13 mouse cellular contexts compared by ENCODE assay signal in the genomic region with DNA sequence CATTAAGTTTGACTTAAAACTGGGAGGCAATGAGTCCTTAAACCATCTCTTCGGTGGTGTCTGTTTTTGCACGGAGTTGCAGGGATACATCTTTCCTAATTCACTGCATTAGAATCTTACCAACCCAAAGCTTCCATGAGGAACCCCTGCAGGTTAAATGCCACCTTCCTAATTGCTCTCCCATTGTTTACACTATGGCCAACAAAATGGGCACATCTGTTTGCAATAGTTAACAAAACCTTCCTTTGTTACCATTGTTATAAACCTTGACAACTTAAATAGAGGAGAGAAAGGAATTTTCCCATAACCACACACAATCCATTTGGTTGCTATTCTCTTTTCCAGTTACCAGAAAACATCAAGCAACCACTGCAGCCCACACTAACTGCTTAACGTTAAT. TPM values are rescaled to one million over a fixed set of nuclear protein-coding genes. Genes with fewer than 3 reads are reported as not detected.
"Had no signal": no experiment of that assay in that cellular context is flagged by ENCODE, and none has a peak within 500 bp of the region (broad histone marks: within the 10 kb centered on the region; RNA-seq: fewer than 3 reads in every experiment).

No protein-coding gene starts in this region.

- DNase-seq: retina, postnatal 1 day; right cerebral cortex, adult 18-20 months; right cerebral cortex, postnatal 14 days; right cerebral cortex, postnatal 25 days; right cerebral cortex, postnatal 4 days; spleen, adult 18-20 months; thymus, adult 18-20 months; thymus, adult 2 months; thymus, postnatal 14 days; thymus, postnatal 25 days; thymus, postnatal 36 days; thymus, postnatal 4 days had no signal

RNA-seq across cellular contexts. Expression of a gene that starts 5.9 kb away (rescaled TPM):
- total RNA-seq: neutrophil, adult 5-6 weeks had no signal
